Mouse (Mus musculus) CH12.LX (cell line): ENCODE results near the gene Gpr22. TPM values are rescaled to one million over a fixed set of nuclear protein-coding genes. Genes with fewer than 3 reads are reported as not detected.

Experiments used
- DNase-seq: peaks from one replicate; pipeline ENCODE4 v3.0.0-alpha.2; 2013; ENCODE audit errors: extremely low read depth
- H3K27ac ChIP-seq: 2 replicates; pipeline ENCODE4 v1.5.1; 2012; ENCODE audit warnings: low read depth, mild to moderate bottlenecking, control low read depth, moderate library complexity; ENCODE audit not compliant: insufficient read depth
- H3K27me3 ChIP-seq: replicated peaks from 2 replicates; pipeline ENCODE3; 2012; ENCODE audit warnings: inconsistent platforms
- H3K36me3 ChIP-seq, 2 experiments: replicated peaks in 1 of 2; 2 replicates each; pipeline versions ENCODE3 to v1.6.1; 2012; ENCODE audit warnings: inconsistent platforms in 1 of 2, low read length in 1 of 2, mild to moderate bottlenecking in 1 of 2, mixed read lengths in 1 of 2, moderate library complexity in 1 of 2; ENCODE audit not compliant: control insufficient read depth in 1 of 2, insufficient read depth in 1 of 2
- H3K4me1 ChIP-seq, 2 experiments: 2 replicates each; pipeline ENCODE4 v1.6.1; 2012; ENCODE audit warnings: inconsistent platforms in 1 of 2, moderate library complexity in 1 of 2; ENCODE audit not compliant: insufficient read depth in 2 of 2, control insufficient read depth in 1 of 2
- H3K4me2 ChIP-seq: 2 replicates; pipeline ENCODE4 v1.6.1; 2012; ENCODE audit warnings: low read depth, mild to moderate bottlenecking, control low read depth; ENCODE audit not compliant: poor library complexity, insufficient read depth, severe bottlenecking
- H3K4me3 ChIP-seq, 3 experiments: fragments of 150-350 bp in 1 of 3; sonication (generic) in 1 of 3; replicated peaks in 1 of 3; 2 replicates each; pipeline versions ENCODE3 to v1.5.1; 2011 to 2012; ENCODE audit warnings: low read depth in 2 of 3, low read length in 2 of 3, mild to moderate bottlenecking in 2 of 3, moderate library complexity in 2 of 3, control low read depth in 1 of 3, improper control_type of control experiment in 1 of 3, inconsistent platforms in 1 of 3, mixed read lengths in 1 of 3; ENCODE audit not compliant: poor library complexity in 1 of 3
- H3K79me2 ChIP-seq: replicated peaks from 2 replicates; pipeline ENCODE4 v1.6.1; 2012; ENCODE audit warnings: mild to moderate bottlenecking, moderate library complexity; ENCODE audit not compliant: control insufficient read depth, poor library complexity, insufficient read depth, severe bottlenecking; ENCODE audit errors: extremely low read depth
- H3K9ac ChIP-seq: 2 replicates; pipeline ENCODE4 v1.6.1; 2012; ENCODE audit warnings: low read depth, mild to moderate bottlenecking, control low read depth, moderate library complexity; ENCODE audit not compliant: insufficient read depth
- H3K9me3 ChIP-seq: replicated peaks from 2 replicates; pipeline ENCODE3; 2012; ENCODE audit warnings: low read length, inconsistent platforms, mixed read lengths
- CTCF ChIP-seq, 2 experiments: IDR thresholded peaks in 1 of 2; conservative IDR thresholded peaks in 1 of 2; 2 replicates each; pipeline ENCODE4 v1.5.1; 2011 to 2012; ENCODE audit warnings: low read depth in 2 of 2, low read length in 2 of 2, improper control_type of control experiment in 1 of 2, inconsistent platforms in 1 of 2, mild to moderate bottlenecking in 1 of 2, moderate library complexity in 1 of 2
- E2F4 ChIP-seq: IDR thresholded peaks from 2 replicates; pipeline ENCODE4 v1.6.1; 2011; ENCODE audit warnings: low read depth, low read length, improper control_type of control experiment; ENCODE audit not compliant: insufficient replicate concordance
- ELF1 ChIP-seq: IDR thresholded peaks from 2 replicates; pipeline ENCODE4 v1.6.1; 2014; ENCODE audit warnings: low read depth, mild to moderate bottlenecking, inconsistent platforms, low read length, improper control_type of control experiment
- EP300 ChIP-seq: IDR thresholded peaks from 2 replicates; pipeline ENCODE4 v1.6.1; 2011; ENCODE audit warnings: low read length, improper control_type of control experiment
- ETS1 ChIP-seq: conservative IDR thresholded peaks from 2 replicates; pipeline ENCODE4 v1.6.1; 2012; ENCODE audit warnings: low read depth, mild to moderate bottlenecking, inconsistent platforms, low read length, improper control_type of control experiment, moderate library complexity
- GABPA ChIP-seq: IDR thresholded peaks from 2 replicates; pipeline ENCODE4 v1.6.1; 2012; ENCODE audit warnings: low read depth, low read length, improper control_type of control experiment, inconsistent platforms; ENCODE audit not compliant: insufficient replicate concordance
- HCFC1 ChIP-seq: IDR thresholded peaks from 2 replicates; pipeline ENCODE4 v1.6.1; 2012; ENCODE audit warnings: low read depth, mild to moderate bottlenecking, inconsistent platforms, low read length, improper control_type of control experiment
- JUN ChIP-seq: IDR thresholded peaks from 2 replicates; pipeline ENCODE4 v1.6.1; 2011; ENCODE audit warnings: low read depth, mild to moderate bottlenecking, low read length, improper control_type of control experiment, moderate library complexity; ENCODE audit not compliant: insufficient read depth
- KAT2A ChIP-seq: IDR thresholded peaks from 2 replicates; pipeline ENCODE4 v1.6.1; 2012; ENCODE audit warnings: low read length, improper control_type of control experiment, inconsistent platforms; ENCODE audit not compliant: insufficient replicate concordance
- MAFK ChIP-seq: IDR thresholded peaks from 2 replicates; pipeline ENCODE4 v1.6.1; 2011; ENCODE audit warnings: low read length, improper control_type of control experiment; ENCODE audit not compliant: insufficient replicate concordance
- MAX ChIP-seq: IDR thresholded peaks from 2 replicates; pipeline ENCODE4 v1.6.1; 2011; ENCODE audit warnings: low read length, improper control_type of control experiment
- MAZ ChIP-seq: IDR thresholded peaks from 2 replicates; pipeline ENCODE4 v1.6.1; 2012; ENCODE audit warnings: low read depth, mild to moderate bottlenecking, inconsistent platforms, low read length, improper control_type of control experiment, moderate library complexity
- MEF2A ChIP-seq: IDR thresholded peaks from 2 replicates; pipeline ENCODE4 v1.6.1; 2014; ENCODE audit warnings: low read depth, mild to moderate bottlenecking, inconsistent platforms, low read length, improper control_type of control experiment, borderline replicate concordance
- NELFE ChIP-seq: IDR thresholded peaks from 2 replicates; pipeline ENCODE4 v1.6.1; 2011; ENCODE audit warnings: low read depth, low read length, improper control_type of control experiment
- NRF1 ChIP-seq: IDR thresholded peaks from 2 replicates; pipeline ENCODE4 v1.6.1; 2014; ENCODE audit warnings: low read depth, mild to moderate bottlenecking, inconsistent platforms, low read length, improper control_type of control experiment, moderate library complexity
- PAX5 ChIP-seq: IDR thresholded peaks from 2 replicates; pipeline ENCODE4 v1.6.1; 2012; ENCODE audit warnings: low read length, inconsistent platforms, mixed read lengths
- POLR2A ChIP-seq: IDR thresholded peaks from 2 replicates; pipeline ENCODE4 v1.6.1; 2011; ENCODE audit warnings: low read depth, mild to moderate bottlenecking, improper control_type of control experiment, low read length
- POLR2AphosphoS2 ChIP-seq: IDR thresholded peaks from 2 replicates; pipeline ENCODE4 v1.6.1; 2011; ENCODE audit warnings: low read depth, low read length, improper control_type of control experiment
- RAD21 ChIP-seq: IDR thresholded peaks from 2 replicates; pipeline ENCODE4 v1.6.1; 2011; ENCODE audit warnings: low read depth, mild to moderate bottlenecking, low read length, improper control_type of control experiment, moderate library complexity
- RCOR1 ChIP-seq: conservative IDR thresholded peaks from 2 replicates; pipeline ENCODE4 v1.6.1; 2012; ENCODE audit warnings: low read depth, mild to moderate bottlenecking, inconsistent platforms, low read length, improper control_type of control experiment
- SIN3A ChIP-seq: IDR thresholded peaks from 2 replicates; pipeline ENCODE4 v1.6.1; 2012; ENCODE audit warnings: low read length, improper control_type of control experiment, inconsistent platforms
- SMC3 ChIP-seq: IDR thresholded peaks from 2 replicates; pipeline ENCODE4 v1.6.1; 2011; ENCODE audit warnings: low read depth, low read length, improper control_type of control experiment
- TCF12 ChIP-seq: IDR thresholded peaks from 2 replicates; pipeline ENCODE4 v1.6.1; 2014; ENCODE audit warnings: low read depth, mild to moderate bottlenecking, inconsistent platforms, low read length, improper control_type of control experiment
- USF1 ChIP-seq: IDR thresholded peaks from 2 replicates; pipeline ENCODE4 v1.6.1; 2014; ENCODE audit warnings: low read depth, mild to moderate bottlenecking, inconsistent platforms, low read length, improper control_type of control experiment
- USF2 ChIP-seq: conservative IDR thresholded peaks from 2 replicates; pipeline ENCODE4 v1.6.1; 2011; ENCODE audit warnings: low read depth, low read length, improper control_type of control experiment
- ZKSCAN1 ChIP-seq: IDR thresholded peaks from 2 replicates; pipeline ENCODE4 v1.6.1; 2012; ENCODE audit warnings: low read depth, inconsistent platforms, low read length, improper control_type of control experiment, borderline replicate concordance
- ZMIZ1 ChIP-seq: IDR thresholded peaks from 2 replicates; pipeline ENCODE4 v1.6.1; 2012; ENCODE audit warnings: low read depth, mild to moderate bottlenecking, inconsistent platforms, low read length, improper control_type of control experiment
- ZNF384 ChIP-seq: IDR thresholded peaks from 2 replicates; pipeline ENCODE4 v1.6.1; 2012; ENCODE audit warnings: low read depth, low read length, improper control_type of control experiment, inconsistent platforms
- dilution Hi-C: fragments of 300-500 bp; cut with MboI; formaldehyde crosslinking; loops from 2 replicates; pipeline ENCODE4 v1.14.3; 2020; ENCODE audit warnings: low sequenced_read_pairs; ENCODE audit not compliant: extremely low pct_unique_long_range_greater_than_20kb, extremely low pct_ligation_motif_present
- in situ Hi-C: fragments of 300-500 bp; cut with MboI; formaldehyde crosslinking; loops from 3 replicates; pipeline ENCODE4 v1.14.3; 2019; ENCODE audit warnings: low sequenced_read_pairs, low pct_ligation_motif_present, low pct_unique_long_range_greater_than_20kb, mixed read lengths
- polyA plus RNA-seq: library from polyadenylated mRNA; unstranded; fragments of >175 nt; gene quantifications from 2 replicates; pipeline ENCODE4 v1.2.1, GENCODE M21; 2012; ENCODE audit warnings: low read depth; ENCODE audit not compliant: insufficient read length
- total RNA-seq, 2 experiments: library from RNA; depleted of rRNA; stranded (reverse); fragments of 300-350 nt in 1 of 2; fragments of >200 nt in 1 of 2; gene quantifications; 2 replicates each; pipeline ENCODE4 v1.2.3; 2012 to 2014

Gpr22 gene
- total and polyA plus RNA-seq, 3 experiments = not detected

DNA sequence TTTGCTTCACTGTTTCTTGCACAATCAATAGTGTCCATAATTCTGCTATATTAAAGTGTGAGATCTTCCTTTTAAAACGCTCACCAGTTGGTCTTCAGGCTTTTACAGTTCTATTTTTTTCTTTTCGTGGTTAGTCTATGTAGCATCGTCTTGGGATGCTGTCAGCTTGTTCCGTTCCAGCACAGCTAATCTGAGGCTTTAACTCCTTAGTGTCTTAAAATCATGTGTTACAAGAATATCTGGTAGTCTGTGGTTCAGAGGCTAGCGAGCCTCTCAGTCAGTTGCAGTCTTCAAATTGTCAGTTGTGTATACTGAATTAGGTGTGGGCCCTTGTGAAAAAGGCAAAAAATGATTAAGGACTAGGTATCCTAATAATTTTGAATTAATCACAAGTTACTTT, 1.5 kb downstream of the Gpr22 start:
- Histone ChIP-seq H3K9ac (no peak overlapping the region), H3K4me2 (no peak overlapping the region), H3K4me3 (no peak overlapping the region), H3K9me3 (no peaks in the 10 kb centered on the region), H3K36me3 (peaks cover 4 to 8% of the 10 kb centered on the region in 2 experiments), H3K27me3 (no peaks in the 10 kb centered on the region), H3K4me1 (no peaks in the 10 kb centered on the region), H3K27ac (no peak overlapping the region), H3K79me2 (no peaks in the 10 kb centered on the region)
- dilution Hi-C loops = no loop called here
- no peak for TF ChIP-seq MEF2A
- TF ChIP-seq ZNF384 = no peak
- no peak for TF ChIP-seq ELF1
- no peak for TF ChIP-seq E2F4
- TF ChIP-seq RCOR1 = no peak
- no peak for TF ChIP-seq EP300
- TF ChIP-seq KAT2A = no peak
- TF ChIP-seq TCF12 = no peak
- TF ChIP-seq NRF1 = no peak
- TF ChIP-seq POLR2A = no peak
- no peak for TF ChIP-seq NELFE
- TF ChIP-seq ZMIZ1 = no peak
- no peak for TF ChIP-seq RAD21
- no peak for TF ChIP-seq CTCF (conservative IDR thresholded peaks at IDR 0.05 in 1 of 2, IDR thresholded peaks at IDR 0.05 in 1 of 2; ENCODE audit: low read depth in 2 of 2, low read length in 2 of 2)
- TF ChIP-seq GABPA = no peak
- no peak for TF ChIP-seq SIN3A
- TF ChIP-seq MAFK = no peak
- TF ChIP-seq SMC3 = no peak
- TF ChIP-seq USF2 = no peak
- in situ Hi-C loops = no loop called here
- DNase-seq = no peak

DNA sequence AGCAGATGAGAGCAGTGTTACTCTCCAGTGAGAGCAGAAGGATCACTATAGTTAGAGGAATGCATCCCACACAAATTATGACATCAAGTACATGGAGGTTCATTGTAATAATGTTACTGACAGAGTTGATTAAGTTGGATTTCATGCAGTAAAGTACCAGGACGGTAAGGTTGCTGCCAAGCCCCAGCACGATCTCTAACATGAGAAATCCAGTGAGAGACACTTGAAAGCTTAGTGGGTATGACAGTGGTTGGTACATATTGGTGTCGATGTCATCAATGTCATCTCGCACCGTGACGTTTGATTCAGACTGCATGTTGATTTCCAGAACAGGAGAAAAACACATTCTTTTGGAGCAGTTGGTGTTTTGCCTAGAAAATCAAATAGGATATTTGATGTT, 4.1 kb downstream of the Gpr22 start:
- Histone ChIP-seq H3K4me3 (no peak overlapping the region), H3K36me3 (peaks cover 4 to 8% of the 10 kb centered on the region in 2 experiments), H3K27ac (no peak overlapping the region), H3K79me2 (no peaks in the 10 kb centered on the region), H3K4me1 (no peaks in the 10 kb centered on the region), H3K9ac (no peak overlapping the region), H3K4me2 (no peak overlapping the region), H3K9me3 (no peaks in the 10 kb centered on the region), H3K27me3 (no peaks in the 10 kb centered on the region)
- dilution Hi-C loops (no loop called here), in situ Hi-C loops (no loop called here)
- TF ChIP-seq NELFE = no peak
- TF ChIP-seq ETS1 = no peak
- TF ChIP-seq POLR2AphosphoS2 = no peak
- no peak for TF ChIP-seq MAX
- no peak for TF ChIP-seq GABPA
- TF ChIP-seq ELF1 = no peak
- TF ChIP-seq HCFC1 = no peak
- no peak for TF ChIP-seq POLR2A
- TF ChIP-seq RCOR1 = no peak
- no peak for TF ChIP-seq PAX5
- TF ChIP-seq USF1 = no peak
- no peak for TF ChIP-seq MAZ
- TF ChIP-seq EP300 = no peak
- TF ChIP-seq ZNF384 = no peak
- no peak for TF ChIP-seq ZKSCAN1
- no peak for TF ChIP-seq JUN
- no peak for TF ChIP-seq ZMIZ1
- no peak for TF ChIP-seq SMC3
- TF ChIP-seq TCF12 = no peak
- no peak for DNase-seq
